Mouse (Mus musculus): ENCODE results near the gene 2410004B18Rik.
"Not testable (repeated sequence)": the region's sequence is repeated elsewhere in the genome, so short reads cannot be mapped to it uniquely, and the experiment has no call there.

The 2410004B18Rik gene

GRCm38 (mm10) chr3:145937505-145938404, at the start of gene 2410004B18Rik:
TSS of gene 2410004B18Rik (plus strand) at chr3:145938014.
- peak; percentile 75 to 78 for DNase-seq

GRCm38 (mm10) chr3:145890346-145891132, 47.3 kb upstream of the 2410004B18Rik start:
- DNase-seq, result no peak

GRCm38 (mm10) chr3:145892451-145892850, 45.4 kb upstream of the 2410004B18Rik start:
- DNase-seq, result no peak

GRCm38 (mm10) chr3:145894131-145894530, 43.7 kb upstream of the 2410004B18Rik start:
- DNase-seq, result no peak

GRCm38 (mm10) chr3:145897749-145898148, 40.1 kb upstream of the 2410004B18Rik start:
- DNase-seq, result no peak

- DNase-seq, result no peak
Measured at GRCm38 (mm10) chr3:145899832-145900231, 38.0 kb upstream of the 2410004B18Rik start.

- no peak for DNase-seq
Measured at GRCm38 (mm10) chr3:145903530-145903929, 34.3 kb upstream of the 2410004B18Rik start.

GRCm38 (mm10) chr3:145904850-145905776, 32.7 kb upstream of the 2410004B18Rik start:
- no peak for DNase-seq

- DNase-seq, result no peak
Measured at GRCm38 (mm10) chr3:145906582-145906981, 31.2 kb upstream of the 2410004B18Rik start.

- no peak for DNase-seq
Measured at GRCm38 (mm10) chr3:145912512-145912911, 25.3 kb upstream of the 2410004B18Rik start.

GRCm38 (mm10) chr3:145913263-145913662, 24.6 kb upstream of the 2410004B18Rik start:
- no peak for DNase-seq

GRCm38 (mm10) chr3:145913942-145914341, 23.9 kb upstream of the 2410004B18Rik start:
- DNase-seq, result not testable (repeated sequence)

GRCm38 (mm10) chr3:145916374-145916773, 21.4 kb upstream of the 2410004B18Rik start:
- no peak for DNase-seq

GRCm38 (mm10) chr3:145916826-145917225, 21.0 kb upstream of the 2410004B18Rik start:
- no peak for DNase-seq

- no peak for DNase-seq
Measured at GRCm38 (mm10) chr3:145922019-145922854, 15.6 kb upstream of the 2410004B18Rik start, which contains the start of gene Bcl10. TSS of gene Bcl10 (plus strand) at chr3:145922804.

GRCm38 (mm10) chr3:145922971-145923370, 14.8 kb upstream of the 2410004B18Rik start:
- no peak for DNase-seq

- DNase-seq, result peak; percentile 99
Measured at GRCm38 (mm10) chr3:145923874-145924577, 13.8 kb upstream of the 2410004B18Rik start.

- DNase-seq, result peak; percentile 49 to 57
Measured at GRCm38 (mm10) chr3:145924649-145925337, 13.0 kb upstream of the 2410004B18Rik start.

- no peak for DNase-seq
Measured at GRCm38 (mm10) chr3:145925506-145925905, 12.3 kb upstream of the 2410004B18Rik start.
